Mouse (Mus musculus): ENCODE results near the gene Gsto1.

DNA sequence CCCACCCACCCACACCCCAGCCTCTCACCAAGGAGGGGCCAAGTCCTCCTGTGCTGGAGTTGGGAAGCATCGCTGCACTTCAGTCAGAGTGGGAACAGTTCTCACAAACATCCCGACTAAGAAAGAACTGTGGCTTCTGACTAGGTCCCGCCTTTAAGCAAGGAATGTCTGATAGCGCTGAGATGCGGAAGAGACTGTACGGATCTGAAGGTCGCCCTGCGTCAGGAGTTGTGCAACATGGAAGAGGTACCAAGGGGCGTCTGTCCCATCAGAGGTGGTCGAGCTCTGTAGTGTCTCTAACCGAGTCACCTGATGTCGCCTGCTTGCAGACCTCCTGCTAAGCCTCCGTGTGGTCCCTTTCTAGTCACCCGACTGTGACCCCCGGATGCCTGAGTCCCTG is 21.5 kb downstream of the Gsto1 start:
- TF ChIP-seq FLI1 (IDR thresholded peaks at IDR 0.05; ENCODE audit: low read length) = no peak
- no peak for TF ChIP-seq GATA1 (IDR thresholded peaks at IDR 0.05; ENCODE audit: borderline replicate concordance, low read length)

All from megakaryocyte, embryonic 14.5 days (primary cell).